Mouse (Mus musculus) hindbrain, embryonic 10.5 days (tissue): Measurements from ENCODE around the gene Gdf10. TPM values are rescaled to one million over a fixed set of nuclear protein-coding genes. Genes with fewer than 3 reads are reported as not detected.
A peak's percentile ranks its signal among the peaks of the same experiment; 100 is the strongest.

Experiments used
- DNase-seq: peaks from one replicate; pipeline ENCODE4 v3.0.0-alpha.2; 2017; ENCODE audit warnings: low spot score
- H3K27ac ChIP-seq: fragments of 300-500 bp; sonication (generic); 2 replicates; pipeline ENCODE4 v1.5.1; 2016; ENCODE audit warnings: mild to moderate bottlenecking, moderate library complexity
- H3K27me3 ChIP-seq: fragments of 300-500 bp; sonication (generic); 2 replicates; pipeline ENCODE4 v1.6.1; 2016; ENCODE audit warnings: mild to moderate bottlenecking; ENCODE audit not compliant: poor library complexity, insufficient read depth, severe bottlenecking
- H3K36me3 ChIP-seq: fragments of 300-500 bp; sonication (generic); 2 replicates; pipeline ENCODE4 v1.6.1; 2016; ENCODE audit warnings: mild to moderate bottlenecking, moderate library complexity
- H3K4me1 ChIP-seq: fragments of 300-500 bp; sonication (generic); replicated peaks from 2 replicates; pipeline ENCODE4 v1.6.1; 2016; ENCODE audit warnings: mild to moderate bottlenecking
- H3K4me3 ChIP-seq: fragments of 300-500 bp; sonication (generic); 2 replicates; pipeline ENCODE4 v1.5.1; 2016; ENCODE audit warnings: mild to moderate bottlenecking, moderate library complexity
- H3K9me3 ChIP-seq: fragments of 300-500 bp; sonication (generic); 2 replicates; pipeline ENCODE4 v1.6.1; 2016; ENCODE audit warnings: mild to moderate bottlenecking, moderate library complexity
- WGBS: fragments of 180-500 bp; shearing (Covaris S2); methylation state at CpG from one replicate; pipeline ENCODE4 v1.1.7; 2016; 5-methylcytosine and 5-hydroxymethylcytosine counted together
- polyA plus RNA-seq: library from polyadenylated mRNA; unstranded; fragments of >200 nt; fragmentation: Nextera tagmentation; extraction: Ambion mirVana; gene quantifications from 2 replicates; pipeline ENCODE4 v1.2.1, GENCODE M21; 2016

Gene Gdf10
- polyA plus RNA-seq, 1 experiment from 2014 or later: 5.6 TPM

GRCm38 (mm10) chr14:33903199-33903598 is 20.2 kb upstream of the Gdf10 start:
- H3K27ac ChIP-seq: no peak overlapping the region
- H3K36me3 ChIP-seq: no peaks in the 10 kb centered on the region
- no peaks in the 10 kb centered on the region for H3K27me3 ChIP-seq
- H3K4me1 ChIP-seq: no peaks in the 10 kb centered on the region; the same call in 1 of the 2 replicates
- DNase-seq: no peak
- no peaks in the 10 kb centered on the region for H3K9me3 ChIP-seq
- WGBS: 84% methylated on average over 1 of the region's 1 CpGs
- H3K4me3 ChIP-seq: no peak overlapping the region

GRCm38 (mm10) chr14:33904851-33905250 is 18.5 kb upstream of the Gdf10 start:
- no peaks in the 10 kb centered on the region for H3K9me3 ChIP-seq
- H3K4me1 ChIP-seq: no peaks in the 10 kb centered on the region; the same call in 1 of the 2 replicates
- no peaks in the 10 kb centered on the region for H3K36me3 ChIP-seq
- H3K27me3 ChIP-seq: no peaks in the 10 kb centered on the region
- no peak for DNase-seq
- no peak overlapping the region for H3K27ac ChIP-seq
- H3K4me3 ChIP-seq: no peak overlapping the region

GRCm38 (mm10) chr14:33913727-33914126 is 9.7 kb upstream of the Gdf10 start:
- no peak overlapping the region for H3K27ac ChIP-seq
- H3K36me3 ChIP-seq: no peaks in the 10 kb centered on the region
- H3K9me3 ChIP-seq: no peaks in the 10 kb centered on the region
- 23% methylated on average over 3 of the region's 3 CpGs for WGBS
- H3K4me3 ChIP-seq: no peak overlapping the region
- 0 out of 2 replicates have a peak, but pooled peaks cover 9% of the 10 kb centered on the region for H3K4me1 ChIP-seq
- DNase-seq: peak; percentile 55
- H3K27me3 ChIP-seq: peaks cover 11% of the 10 kb centered on the region

GRCm38 (mm10) chr14:33914206-33914605 is 9.2 kb upstream of the Gdf10 start:
- H3K4me3 ChIP-seq: no peak overlapping the region
- H3K4me1 ChIP-seq: peaks cover 13% of the 10 kb centered on the region; the same call in 1 of the 2 replicates
- 91% methylated on average over 9 of the region's 9 CpGs for WGBS
- no peak for DNase-seq
- H3K27ac ChIP-seq: no peak overlapping the region
- H3K36me3 ChIP-seq: no peaks in the 10 kb centered on the region
- no peaks in the 10 kb centered on the region for H3K9me3 ChIP-seq
- peaks cover 15% of the 10 kb centered on the region for H3K27me3 ChIP-seq

DNA sequence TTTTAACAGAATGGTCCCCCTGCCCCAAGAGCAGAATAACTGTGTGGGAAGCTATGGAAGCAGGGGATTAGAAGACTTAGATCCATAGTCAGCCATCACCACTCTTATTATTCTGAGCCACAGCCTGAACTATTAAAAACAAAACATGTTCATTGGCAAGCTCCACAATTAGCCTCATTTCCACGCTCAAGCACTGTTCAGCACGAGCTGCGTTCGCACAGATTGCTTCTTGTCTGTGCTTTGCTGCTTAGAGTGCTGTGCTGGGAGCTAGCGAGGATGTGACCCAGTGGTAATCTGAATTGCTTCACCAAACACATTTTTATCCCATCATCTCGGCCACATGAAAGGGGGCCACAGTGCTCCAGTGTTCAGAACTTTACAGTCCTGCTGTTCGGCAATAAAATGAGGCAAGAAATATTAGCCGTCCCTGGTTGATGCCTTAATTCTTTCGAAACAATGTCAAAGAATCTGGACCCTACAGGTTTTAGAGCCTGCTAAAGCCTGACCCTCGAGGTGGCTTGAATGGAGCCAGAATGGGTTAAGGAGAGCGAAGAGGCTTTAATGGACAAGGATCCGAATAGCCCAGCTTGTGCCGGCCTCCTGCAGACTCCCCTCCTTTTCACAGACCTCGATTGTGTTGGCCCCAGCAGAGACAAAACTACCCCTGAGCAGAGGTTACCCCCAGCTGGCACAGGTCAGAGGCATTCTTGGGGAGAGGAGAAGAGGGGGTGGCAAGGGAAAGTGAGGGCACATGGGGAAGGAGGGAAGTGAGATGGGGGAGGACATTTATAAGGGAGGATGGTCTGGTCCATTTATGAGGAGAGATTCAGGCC is 2.4 kb upstream of the Gdf10 start:
- Histone ChIP-seq H3K9me3 (no peaks in the 10 kb centered on the region), H3K4me3 (no peak overlapping the region), H3K27me3 (peaks cover 82% of the 10 kb centered on the region), H3K36me3 (no peaks in the 10 kb centered on the region), H3K27ac (no peak overlapping the region), H3K4me1 (peaks cover 56% of the 10 kb centered on the region)
- DNase-seq: peak; percentile 36
- 11% methylated on average over 14 of the region's 14 CpGs for WGBS

DNA sequence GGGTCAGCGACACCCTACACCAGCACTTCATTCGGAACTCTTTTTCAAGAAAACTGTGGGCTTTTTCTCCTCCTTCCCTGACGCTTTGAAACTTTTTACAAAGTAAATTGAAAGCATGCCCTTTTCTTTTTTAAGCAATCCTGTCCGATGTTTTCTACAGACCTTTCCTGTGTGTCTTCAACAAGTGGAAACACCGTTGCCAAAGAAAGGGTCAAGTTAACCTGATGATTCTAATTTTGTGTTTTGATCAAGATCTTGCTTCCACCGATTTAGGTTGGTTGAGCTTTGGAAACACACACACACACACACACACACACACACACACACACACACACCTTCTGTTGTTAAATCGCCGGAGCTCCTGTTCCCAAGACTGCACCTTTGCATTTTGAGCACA is 618 bp upstream of the Gdf10 start:
- WGBS: 8% methylated on average over 8 of the region's 8 CpGs
- DNase-seq: no peak
- Histone ChIP-seq H3K27me3 (peaks cover 93% of the 10 kb centered on the region), H3K4me3 (peak overlapping the region; percentile 68), H3K9me3 (no peaks in the 10 kb centered on the region), H3K36me3 (no peaks in the 10 kb centered on the region), H3K4me1 (peaks cover 56% of the 10 kb centered on the region), H3K27ac (peak overlapping the region; percentile 85; the same call in 1 of the 2 replicates)

GRCm38 (mm10) chr14:33931853-33932252 is 8.5 kb downstream of the Gdf10 start:
- no peak for DNase-seq
- Histone ChIP-seq H3K27me3 (peaks cover 44% of the 10 kb centered on the region), H3K36me3 (no peaks in the 10 kb centered on the region), H3K4me3 (no peak overlapping the region), H3K27ac (no peak overlapping the region), H3K9me3 (no peaks in the 10 kb centered on the region), H3K4me1 (0 out of 2 replicates have a peak, but pooled peaks cover 6% of the 10 kb centered on the region)
- WGBS: 56% methylated on average over 17 of the region's 17 CpGs

DNA sequence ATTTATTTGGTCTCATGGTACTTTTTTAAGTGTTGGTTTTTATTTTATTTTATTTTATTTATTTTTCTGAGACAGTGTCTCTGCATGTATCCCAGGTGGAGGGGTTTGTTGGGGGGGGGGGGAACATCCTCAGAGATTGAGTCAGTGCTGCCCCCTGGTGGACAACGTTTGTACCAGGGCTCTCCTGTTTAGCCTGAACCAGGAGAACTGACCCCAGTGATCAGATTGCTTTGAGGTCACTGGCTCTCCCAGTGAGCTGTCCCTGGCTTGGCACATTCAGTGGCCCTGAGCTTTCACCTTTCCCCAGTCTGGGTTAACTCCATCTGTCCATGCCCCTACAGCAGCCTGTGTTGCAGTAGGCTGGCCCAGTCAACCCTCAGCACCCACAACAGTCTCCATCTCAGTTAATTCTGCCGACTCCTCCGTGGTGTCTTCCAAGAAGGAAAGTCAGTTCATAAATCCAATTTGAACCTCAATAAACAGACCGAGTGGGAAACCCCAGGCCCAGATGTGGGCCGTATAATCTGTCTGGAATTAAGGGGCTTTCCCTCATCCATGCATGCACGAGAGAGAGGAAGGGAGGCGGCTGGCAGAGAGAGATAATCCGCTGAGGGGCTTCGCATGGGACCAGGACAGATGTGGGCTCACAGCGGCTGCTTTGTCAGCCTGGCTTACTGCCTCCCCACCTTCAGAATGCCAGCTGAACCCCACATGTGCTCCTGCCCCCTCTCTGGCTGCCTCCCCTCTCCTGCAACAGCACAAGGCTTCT is 9.7 kb downstream of the Gdf10 start:
- peak; percentile 60 for DNase-seq
- 75% methylated on average over 10 of the region's 10 CpGs for WGBS
- Histone ChIP-seq H3K27me3 (peaks cover 38% of the 10 kb centered on the region), H3K4me3 (no peak overlapping the region), H3K36me3 (no peaks in the 10 kb centered on the region), H3K4me1 (0 out of 2 replicates have a peak, but pooled peaks cover 6% of the 10 kb centered on the region), H3K9me3 (no peaks in the 10 kb centered on the region), H3K27ac (no peak overlapping the region)

DNA sequence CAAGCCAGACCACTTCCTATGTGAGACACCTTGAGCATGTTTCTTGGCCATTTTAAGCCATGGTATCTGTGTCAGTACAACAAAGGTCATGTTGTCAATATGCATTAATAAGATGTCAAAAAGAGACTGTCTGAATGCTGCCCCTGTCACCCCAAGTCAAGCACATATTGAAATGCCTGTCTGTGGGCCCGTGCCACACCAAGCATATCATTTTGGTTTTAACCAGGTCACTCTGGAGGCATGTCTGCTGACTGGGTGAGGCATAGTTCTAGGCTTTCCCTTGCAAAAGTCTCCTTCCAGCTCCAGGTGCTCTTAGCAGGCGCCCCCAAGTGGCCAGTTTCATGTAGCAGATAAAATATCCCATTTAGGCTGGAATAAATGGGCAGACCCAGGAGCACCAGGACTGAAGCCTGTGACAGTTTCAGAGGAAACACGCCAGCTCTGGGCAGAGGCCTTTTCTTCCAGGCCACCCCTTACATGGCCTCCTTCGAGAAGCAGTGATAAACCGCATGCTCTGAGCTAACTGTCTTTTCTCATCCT is 10.5 kb downstream of the Gdf10 start:
- no peak overlapping the region for H3K27ac ChIP-seq
- peaks cover 32% of the 10 kb centered on the region for H3K27me3 ChIP-seq
- H3K36me3 ChIP-seq: no peaks in the 10 kb centered on the region
- no peaks in the 10 kb centered on the region for H3K9me3 ChIP-seq
- 0 out of 2 replicates have a peak, but pooled peaks cover 6% of the 10 kb centered on the region for H3K4me1 ChIP-seq
- 48% methylated on average over 5 of the region's 5 CpGs for WGBS
- peak; percentile 53 for DNase-seq
- H3K4me3 ChIP-seq: no peak overlapping the region

- Histone ChIP-seq H3K4me1 (0 out of 2 replicates have a peak, but pooled peaks cover 3% of the 10 kb centered on the region), H3K4me3 (peak overlapping the region; percentile 35; the same call in 1 of the 2 replicates), H3K27ac (peak overlapping the region; percentile 67; the same call in 1 of the 2 replicates), H3K36me3 (no peaks in the 10 kb centered on the region), H3K9me3 (no peaks in the 10 kb centered on the region), H3K27me3 (0 out of 2 replicates have a peak, but pooled peaks cover 6% of the 10 kb centered on the region)
- DNase-seq: peak; percentile 86
- WGBS: 27% methylated on average over 9 of the region's 9 CpGs
Measured at GRCm38 (mm10) chr14:33939117-33939516, 15.7 kb downstream of the Gdf10 start.

DNA sequence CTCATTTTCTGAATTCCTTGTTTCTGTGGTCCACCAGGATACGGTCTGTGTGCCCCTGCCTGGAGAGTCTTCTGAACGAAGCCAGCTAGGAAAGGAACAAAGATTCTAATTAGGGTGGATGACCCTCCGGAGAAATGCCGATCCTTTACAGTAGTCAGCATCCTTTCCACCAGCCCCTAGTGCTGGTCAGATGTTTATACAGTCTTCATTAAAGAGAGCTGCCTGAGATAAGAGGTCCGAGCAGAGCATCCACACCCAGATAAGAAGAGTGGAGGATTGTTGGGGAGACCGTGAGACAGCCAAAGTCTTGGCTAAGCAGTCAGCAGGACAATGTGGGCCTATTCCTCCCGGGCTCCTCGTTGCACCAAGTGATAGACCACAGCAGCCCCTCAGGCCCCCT is 17.4 kb downstream of the Gdf10 start, which contains the start of gene Gdf2:
Gene Gdf2 (plus strand): TSS at position 301 of the 400 bp plus-strand sequence.
- H3K36me3 ChIP-seq: no peaks in the 10 kb centered on the region
- H3K4me1 ChIP-seq: 0 out of 2 replicates have a peak, but pooled peaks cover 3% of the 10 kb centered on the region
- H3K27ac ChIP-seq: no peak within 1 kb of the TSS
- no peak within 1 kb of the TSS for H3K4me3 ChIP-seq
- no peak for DNase-seq
- 0 out of 2 replicates have a peak, but pooled peaks cover 4% of the 10 kb centered on the region for H3K27me3 ChIP-seq
- no peaks in the 10 kb centered on the region for H3K9me3 ChIP-seq
- 74% methylated on average over 8 of the region's 8 CpGs for WGBS

- 0 out of 2 replicates have a peak, but pooled peaks cover 3% of the 10 kb centered on the region for H3K4me1 ChIP-seq
- no peak overlapping the region for H3K4me3 ChIP-seq
- no peaks in the 10 kb centered on the region for H3K9me3 ChIP-seq
- H3K36me3 ChIP-seq: no peaks in the 10 kb centered on the region
- no peak for DNase-seq
- H3K27me3 ChIP-seq: no peaks in the 10 kb centered on the region
- no peak overlapping the region for H3K27ac ChIP-seq
- WGBS: 77% methylated on average over 5 of the region's 5 CpGs
Measured at GRCm38 (mm10) chr14:33942222-33942621, 18.8 kb downstream of the Gdf10 start.
